Comparison of ENCODE assay signal across 8 mouse cellular contexts in genomic region chr1:59236856-59237441, GRCm38 (mm10). TPM values are rescaled to one million over a fixed set of nuclear protein-coding genes. Genes with fewer than 3 reads are reported as not detected.
A peak's percentile ranks its signal among the peaks of the same experiment; 100 is the strongest.
DNase-seq lines count a peak whose midpoint lies in the region; ATAC-seq and TF ChIP-seq lines count a peak whose summit lies in the region.

Als2 (minus strand) TSS chr1:59237231.

- H3K36me3 ChIP-seq in G1E (replicated peaks) = peaks cover 15% of the 10 kb centered on the region
- H3K36me3 ChIP-seq in forebrain, embryonic 16.5 days (ENCODE audit: control insufficient read depth, insufficient read depth) = no peaks in the 10 kb centered on the region
- no peaks in the 10 kb centered on the region for H3K36me3 ChIP-seq in lung, embryonic 14.5 days (ENCODE audit: insufficient read depth)
- no peaks in the 10 kb centered on the region for H3K36me3 ChIP-seq in thymus, adult 2 months (ENCODE audit: control insufficient read depth, insufficient read depth, low read length)

- no peak for TF ChIP-seq CTCF in G1E (IDR thresholded peaks at IDR 0.05; ENCODE audit: low read depth, low read length)
- TF ChIP-seq CTCF in layer of hippocampus, adult 2 months (conservative IDR thresholded peaks at IDR 0.05) = no peak
- TF ChIP-seq CTCF in lung, embryonic 14.5 days (IDR thresholded peaks at IDR 0.05; ENCODE audit: low read depth) = no peak
- no peak for TF ChIP-seq CTCF in olfactory bulb, adult 2 months (IDR thresholded peaks at IDR 0.05; ENCODE audit: insufficient read depth, low read depth, low read length)
- TF ChIP-seq CTCF in thymus, adult 2 months (IDR thresholded peaks at IDR 0.05; ENCODE audit: borderline replicate concordance, control insufficient read depth, extremely low read depth, insufficient read depth, low read length, poor library complexity) = peak; percentile 41; the same call in 1 of the 2 replicates

- peaks cover 5% of the 10 kb centered on the region; the same call in 1 of the 2 replicates for H3K27me3 ChIP-seq in G1E (ENCODE audit: insufficient read depth, low read length)
- no peaks in the 10 kb centered on the region for H3K27me3 ChIP-seq in forebrain, embryonic 16.5 days (replicated peaks; ENCODE audit: control insufficient read depth, insufficient read depth, low read length)
- no peaks in the 10 kb centered on the region for H3K27me3 ChIP-seq in lung, embryonic 14.5 days (ENCODE audit: insufficient read depth, low read length)
- no peaks in the 10 kb centered on the region for H3K27me3 ChIP-seq in thymus, adult 2 months (ENCODE audit: control insufficient read depth, insufficient read depth, low read length)

- peak within 1 kb of the TSS; percentile 84 for H3K9ac ChIP-seq in forebrain, embryonic 16.5 days (replicated peaks; ENCODE audit: low read depth, low read length)
- peak within 1 kb of the TSS; percentile 63 for H3K9ac ChIP-seq in lung, embryonic 14.5 days

- peak; percentile 93 for DNase-seq in G1E (ENCODE audit: low spot score)
- DNase-seq in cerebellum, adult 18-20 months = peak; percentile 97 to 98
- peak; percentile 98 to 100 for DNase-seq in heart, postnatal 36 days
- DNase-seq in layer of hippocampus, adult 2 months (ENCODE audit: low spot score in 2 of 2) = peak; percentile 97 to 99
- DNase-seq in lung, embryonic 14.5 days = peak; percentile 99
- DNase-seq in thymus, adult 2 months = peak; percentile 98

- ATAC-seq in G1E (ENCODE audit: extremely low read depth, insufficient number of reproducible peaks, low FRiP score, poor library complexity, severe bottlenecking) = peak; percentile 87
- peak; percentile 98 for ATAC-seq in forebrain, embryonic 16.5 days
- ATAC-seq in lung, embryonic 14.5 days (ENCODE audit: insufficient read depth) = peak; percentile 98

- H3K4me2 ChIP-seq in forebrain, embryonic 16.5 days (ENCODE audit: low read length) = peak within 1 kb of the TSS; percentile 85
- peak within 1 kb of the TSS; percentile 87 for H3K4me2 ChIP-seq in lung, embryonic 14.5 days

- H3K4me3 ChIP-seq in G1E (ENCODE audit: low read depth, low read length) = peak within 1 kb of the TSS; percentile 88
- peak within 1 kb of the TSS; percentile 92 for H3K4me3 ChIP-seq in forebrain, embryonic 16.5 days (replicated peaks; ENCODE audit: low read length)
- H3K4me3 ChIP-seq in layer of hippocampus, adult 2 months = peak within 1 kb of the TSS; percentile 95
- peak within 1 kb of the TSS; percentile 63 for H3K4me3 ChIP-seq in lung, embryonic 14.5 days (ENCODE audit: low read depth, low read length)
- peak within 1 kb of the TSS; percentile 82 for H3K4me3 ChIP-seq in olfactory bulb, adult 2 months (ENCODE audit: insufficient read depth, low read depth, low read length)
- H3K4me3 ChIP-seq in thymus, adult 2 months (ENCODE audit: control insufficient read depth, insufficient read depth, low read length) = peak within 1 kb of the TSS; percentile 62

- under 1% methylated on average over 58 of the region's 58 CpGs for WGBS in forebrain, embryonic 16.5 days
- under 1% methylated on average over 58 of the region's 58 CpGs for WGBS in lung, embryonic 14.5 days
- under 1% methylated on average over 58 of the region's 58 CpGs for WGBS in olfactory bulb, adult 2 months
- WGBS in thymus, adult 2 months = under 1% methylated on average over 58 of the region's 58 CpGs

- peak within 1 kb of the TSS; percentile 67 for H3K27ac ChIP-seq in forebrain, embryonic 16.5 days (ENCODE audit: low read length)
- H3K27ac ChIP-seq in layer of hippocampus, adult 2 months = peak within 1 kb of the TSS; percentile 87
- H3K27ac ChIP-seq in lung, embryonic 14.5 days (ENCODE audit: low read depth) = peak within 1 kb of the TSS; percentile 52; the same call in 1 of the 2 replicates
- peak within 1 kb of the TSS; percentile 34; the same call in 1 of the 2 replicates for H3K27ac ChIP-seq in olfactory bulb, adult 2 months (ENCODE audit: insufficient read depth, low read depth, low read length)
- peak within 1 kb of the TSS; percentile 34; the same call in 1 of the 2 replicates for H3K27ac ChIP-seq in thymus, adult 2 months (ENCODE audit: control insufficient read depth, insufficient read depth, low read length)

- H3K4me1 ChIP-seq in G1E (ENCODE audit: insufficient read depth, low read depth, low read length) = peaks cover 29% of the 10 kb centered on the region
- H3K4me1 ChIP-seq in forebrain, embryonic 16.5 days (replicated peaks; ENCODE audit: control insufficient read depth, insufficient read depth, low read length) = peaks cover 13% of the 10 kb centered on the region
- no peaks in the 10 kb centered on the region for H3K4me1 ChIP-seq in lung, embryonic 14.5 days (ENCODE audit: insufficient read depth)
- no peaks in the 10 kb centered on the region for H3K4me1 ChIP-seq in olfactory bulb, adult 2 months (ENCODE audit: control insufficient read depth, insufficient read depth, low read length)
- H3K4me1 ChIP-seq in thymus, adult 2 months (replicated peaks; ENCODE audit: control insufficient read depth, insufficient read depth, low read length) = no peaks in the 10 kb centered on the region

- intact Hi-C loops in heart, postnatal 36 days (cut with DNase I) = loop anchor here (5.0 kb wide), 2 partner anchors 225 to 465 kb away; no protein-coding TSS in a partner anchor

- H3K9me3 ChIP-seq in G1E (replicated peaks) = no peaks in the 10 kb centered on the region
- H3K9me3 ChIP-seq in forebrain, embryonic 16.5 days (ENCODE audit: control insufficient read depth, low read length) = no peaks in the 10 kb centered on the region
- no peaks in the 10 kb centered on the region for H3K9me3 ChIP-seq in lung, embryonic 14.5 days (ENCODE audit: low read depth, low read length)

- peak; percentile 88 for TF ChIP-seq POLR2A in olfactory bulb, adult 2 months (IDR thresholded peaks at IDR 0.05; ENCODE audit: insufficient read depth, low read depth, low read length)
- peak; percentile 76 for TF ChIP-seq POLR2A in thymus, adult 2 months (IDR thresholded peaks at IDR 0.05; ENCODE audit: control insufficient read depth, extremely low read depth, insufficient read depth, low read length, poor library complexity)

RNA-seq across cellular contexts. Expression of gene Als2, which starts in this region (rescaled TPM):
- total RNA-seq in G1E (2014; fragmentation: Nextera tagmentation) (23.0 and 30.3 TPM in 2 replicates), G1E (2017) (40.0 and 42.6 TPM in 2 replicates)
- 4.0 and 6.9 TPM in 2 replicates for polyA plus RNA-seq in G1E (2012)
- polyA plus RNA-seq in forebrain, embryonic 16.5 days (2015; fragmentation: Nextera tagmentation; extraction: Ambion mirVana) = 23.0 and 23.1 TPM in 2 replicates
- total RNA-seq in heart, postnatal 36 days (2021) = 10 to 100 TPM; 10.1 to 10.7 TPM
- total RNA-seq in layer of hippocampus, adult 2 months (2021) = 10 to 100 TPM; 50.0 to 51.8 TPM
- polyA plus RNA-seq in lung, embryonic 14.5 days (2014; fragmentation: Nextera tagmentation; extraction: Ambion mirVana) = 12.5 and 13.5 TPM in 2 replicates
- polyA plus RNA-seq in olfactory bulb, adult 2 months (2012; ENCODE audit: insufficient read depth, insufficient read length, low replicate concordance, missing spikeins) = not detected in 2 replicates
- polyA plus RNA-seq in thymus, adult 2 months (2012; rRNA removed) = 15.9 and 18.6 TPM in 2 replicates

Comparison
In these comparisons a context has a peak if more than half of its experiments do, and no peak if none do; other contexts are left out.
1. Peak in every context shown above with its lines: DNase-seq, ATAC-seq, H3K4me3 ChIP-seq and H3K27ac ChIP-seq.
2. H3K27ac ChIP-seq: peak in every context shown above with its lines; median percentile 87 in layer of hippocampus, adult 2 months; 67 in forebrain, embryonic 16.5 days; 52 in lung, embryonic 14.5 days; 34 in olfactory bulb, adult 2 months; 34 in thymus, adult 2 months.